Mouse (Mus musculus): ENCODE measurements around the gene Nrxn3.

- TF ChIP-seq POLR2A (IDR thresholded peaks at IDR 0.05; ENCODE audit: low read depth, low read length) = no peak
- TF ChIP-seq CTCF (IDR thresholded peaks at IDR 0.05; ENCODE audit: extremely low read depth, insufficient read length, insufficient replicate concordance, low read depth, low read length) = no peak
Measured at GRCm38 (mm10) chr12:89255275-89255892, 532.7 kb downstream of the Nrxn3 start.
